Mouse (Mus musculus) cerebellum, adult (tissue): ENCODE results near the gene Bzw2.
A peak's percentile ranks its signal among the peaks of the same experiment; 100 is the strongest.
"Not testable (repeated sequence)": the region's sequence is repeated elsewhere in the genome, so short reads cannot be mapped to it uniquely, and the experiment has no call there.

Source experiments
- ATAC-seq: cut with Nextera tagmentation; 2 replicates; pipeline ENCODE4 v1.9.2; 2017; ENCODE audit warnings: mild to moderate bottlenecking, moderate library complexity, mixed read lengths; ENCODE audit not compliant: insufficient number of reproducible peaks, low FRiP score, low TSS enrichment

Bzw2 gene

DNA sequence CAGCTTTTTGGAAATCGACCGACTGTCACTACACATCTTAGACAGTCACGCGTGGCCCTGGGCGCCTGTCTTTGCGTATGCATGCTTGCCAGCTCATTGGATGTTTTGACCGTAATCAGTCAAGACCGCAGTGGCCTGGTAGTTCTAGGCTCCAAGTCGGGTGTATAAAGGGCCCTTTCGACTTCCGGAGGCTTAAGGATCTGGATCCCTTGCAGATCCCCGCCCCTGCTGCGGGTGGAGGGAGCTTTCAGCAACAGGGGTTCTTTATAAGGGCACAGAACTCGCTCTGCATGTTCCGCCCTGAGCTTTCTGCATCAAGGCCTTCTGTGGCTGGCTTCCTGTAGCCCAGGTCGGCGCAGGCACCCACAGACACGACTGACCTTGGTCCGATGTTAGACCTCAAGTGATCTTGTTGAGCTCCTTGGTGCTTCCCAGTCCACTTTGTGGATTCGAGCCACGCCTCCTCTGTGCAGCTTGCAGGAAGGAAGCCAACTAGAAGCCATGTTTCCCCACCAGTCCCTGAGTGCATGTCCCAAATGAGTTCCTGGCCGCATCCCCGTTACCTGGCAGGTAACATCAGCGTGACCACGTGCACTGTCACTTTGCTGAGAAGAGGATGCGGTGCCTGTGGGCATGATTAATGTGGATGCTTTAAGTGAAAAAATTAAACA lies at the start of gene Bzw2:
TSS of gene Bzw2 (minus strand) at position 443 of the 671 bp plus-strand sequence.
- peak; percentile 5 for ATAC-seq

DNA sequence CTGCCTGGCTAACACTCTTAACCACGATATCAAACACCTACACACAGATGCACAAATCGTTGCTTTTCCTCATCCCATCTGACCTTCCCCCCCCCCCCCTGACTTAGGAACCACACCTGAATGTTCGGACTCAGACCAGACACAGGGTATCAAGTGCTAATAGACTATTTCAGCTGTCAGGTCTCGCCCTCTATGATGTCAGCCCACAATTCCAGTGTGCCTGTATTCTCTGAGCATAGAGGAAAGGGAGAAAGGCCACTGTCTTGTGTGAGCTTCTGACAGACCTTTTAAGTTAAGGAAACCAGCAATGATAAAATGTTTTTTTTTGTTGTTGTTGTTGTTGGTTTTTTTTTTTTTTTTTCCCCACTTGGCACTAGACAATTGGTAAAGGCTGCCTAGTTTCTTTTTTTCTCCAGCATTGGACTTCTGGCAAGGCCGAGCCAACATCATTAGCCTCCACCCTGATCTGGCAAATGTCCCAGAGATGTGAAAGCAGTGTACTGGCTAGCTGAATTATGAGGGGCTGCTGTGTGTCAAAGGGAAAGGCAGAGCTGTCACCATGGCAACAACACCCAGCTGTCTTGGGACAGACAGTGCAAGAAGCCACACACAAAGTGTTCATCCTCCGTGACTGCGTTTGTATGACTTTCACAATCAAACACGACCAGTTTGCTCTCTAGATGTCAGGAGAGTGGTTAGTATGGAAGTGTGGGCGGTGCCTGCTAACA lies 49.4 kb upstream of the Bzw2 start:
- ATAC-seq = peak; percentile 58; the same call in 1 of the 2 replicates

DNA sequence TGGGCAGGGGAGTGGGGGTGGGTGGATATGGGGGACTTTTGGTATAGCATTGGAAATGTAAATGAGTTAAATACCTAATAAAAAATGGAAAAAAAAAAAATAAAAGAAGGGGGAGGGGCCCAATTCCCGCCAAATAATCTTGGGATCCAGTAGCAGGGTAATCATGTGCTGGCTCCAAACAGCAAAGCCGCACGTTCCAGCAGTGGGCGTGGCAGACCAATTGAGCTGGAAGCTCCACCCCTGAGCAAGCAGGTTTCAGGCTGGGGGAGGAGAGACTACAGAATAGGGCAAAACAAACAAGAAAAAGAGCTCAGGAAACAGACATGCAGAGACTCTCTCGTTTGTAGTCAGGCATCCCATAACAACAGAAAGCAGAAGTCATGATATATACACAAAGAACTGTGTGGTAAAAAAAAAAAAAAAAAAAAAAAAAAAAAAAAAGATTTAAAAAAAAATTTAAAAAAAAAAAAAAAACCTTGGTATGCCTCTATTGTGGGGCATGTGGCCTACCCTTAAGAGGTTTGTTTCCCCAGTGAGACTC lies 47.8 kb upstream of the Bzw2 start:
- not testable (repeated sequence) for ATAC-seq

DNA sequence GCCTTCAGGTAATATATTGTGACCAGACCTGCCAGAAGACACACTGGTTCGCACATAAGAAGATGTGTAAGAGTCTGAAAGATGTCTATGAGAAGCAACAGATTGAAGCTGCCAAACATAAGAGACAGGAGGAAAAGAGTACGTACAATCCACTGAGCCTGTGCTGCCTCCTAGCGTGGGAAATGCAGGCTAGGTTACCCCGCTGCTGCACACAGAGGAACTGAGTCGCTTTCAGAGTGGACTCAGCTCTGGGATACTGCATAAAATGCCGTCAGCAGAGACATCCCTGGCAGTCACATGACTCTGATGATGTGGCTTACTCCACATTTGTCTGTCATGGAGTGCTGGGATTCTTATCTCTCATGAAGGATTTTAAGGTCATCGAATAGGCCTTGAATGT lies 37.1 kb upstream of the Bzw2 start:
- no peak for ATAC-seq

DNA sequence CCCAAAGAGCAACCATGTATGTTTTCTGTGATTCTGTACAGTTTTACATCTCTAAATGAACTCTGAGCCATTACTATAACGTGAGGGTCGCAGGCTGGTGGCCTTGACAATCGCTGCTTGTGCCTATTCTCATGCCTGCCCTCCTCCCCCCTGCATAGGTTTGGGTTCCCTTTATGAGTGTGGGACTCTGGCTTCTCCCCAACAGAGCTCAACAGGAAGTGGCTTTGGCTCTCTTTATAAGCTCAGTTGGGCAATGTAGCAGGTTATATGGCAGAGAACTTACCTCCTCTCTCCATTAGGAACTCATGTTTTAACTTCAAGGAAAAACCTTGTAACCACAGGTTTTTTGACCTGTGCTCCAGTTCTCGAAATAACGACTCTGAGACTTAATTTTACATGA lies 32.5 kb upstream of the Bzw2 start:
- no peak for ATAC-seq

DNA sequence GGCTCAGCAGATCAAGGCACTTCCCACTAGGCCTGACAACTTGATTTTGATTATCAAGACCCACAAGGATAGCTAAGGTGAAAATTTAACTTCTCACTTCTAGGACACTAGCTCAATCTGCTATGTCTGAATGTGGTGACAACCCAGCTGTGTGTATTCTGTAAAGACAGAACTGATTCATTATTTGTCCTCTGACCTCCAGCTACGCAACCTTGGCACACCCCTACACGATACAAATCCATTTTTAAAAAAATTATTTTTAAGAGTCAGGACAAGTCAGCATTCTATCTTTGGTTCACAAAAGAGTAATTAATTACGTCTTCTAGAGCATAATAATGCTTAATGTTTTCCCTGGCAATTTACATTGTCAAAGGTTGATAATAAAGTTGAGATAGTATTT lies 31.7 kb upstream of the Bzw2 start:
- ATAC-seq = no peak

DNA sequence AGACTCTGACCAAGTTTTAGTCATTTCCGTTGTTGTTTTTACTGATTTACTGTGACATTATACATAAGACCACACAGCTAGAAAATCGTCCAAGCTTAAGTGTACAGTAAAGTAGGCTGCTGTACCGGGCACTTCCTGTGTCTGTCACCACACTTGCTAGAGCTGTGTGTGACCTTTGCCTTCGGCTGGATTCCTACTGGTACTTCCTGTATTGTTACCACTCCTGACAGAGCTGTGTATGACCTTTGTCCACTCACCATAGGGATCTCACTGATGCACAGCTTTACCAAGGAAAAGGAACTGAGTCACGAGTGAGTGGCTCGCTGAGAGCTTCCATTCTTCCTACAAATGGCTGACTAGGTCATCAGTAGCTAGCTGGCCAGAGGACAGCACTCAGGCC lies 29.2 kb upstream of the Bzw2 start:
- ATAC-seq = no peak

DNA sequence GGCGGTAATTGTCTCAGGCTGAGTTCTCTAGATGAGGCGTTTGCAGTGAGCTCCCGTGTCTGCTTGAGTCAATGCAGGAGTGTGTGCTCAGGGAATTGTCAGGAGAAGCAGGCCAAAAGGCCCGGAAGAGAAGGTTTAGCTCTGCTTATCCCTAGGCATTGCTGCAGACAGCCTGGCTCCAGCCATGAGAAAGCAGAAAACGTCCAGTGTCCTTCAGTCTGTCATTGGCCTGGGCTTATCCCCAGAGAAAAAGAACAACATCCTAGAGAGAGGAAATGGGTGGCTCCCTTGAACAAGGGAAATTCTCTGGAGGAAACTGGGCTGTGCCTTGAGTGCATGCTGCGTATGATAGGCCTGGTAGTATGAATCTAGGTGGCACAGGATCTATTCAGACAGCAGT lies 24.7 kb upstream of the Bzw2 start:
- no peak for ATAC-seq

DNA sequence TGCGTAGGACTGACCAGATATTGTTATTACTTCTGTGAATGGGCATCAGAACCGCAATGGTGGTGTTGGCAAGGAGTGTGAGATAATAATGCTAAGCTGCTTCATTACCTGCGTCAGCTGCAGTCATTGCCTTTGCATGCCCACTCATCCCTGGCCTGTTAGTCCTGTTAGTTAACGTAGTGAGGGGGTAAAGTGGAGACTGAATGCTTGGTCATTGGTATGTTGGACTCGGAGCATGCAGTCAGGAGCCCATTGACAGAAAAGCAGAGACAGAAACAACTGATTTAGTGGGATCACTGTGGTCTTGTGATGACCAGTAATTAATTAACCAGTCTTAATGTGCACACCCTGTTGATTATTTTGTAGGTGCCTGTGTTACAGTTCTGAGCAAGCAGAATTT lies 19.3 kb upstream of the Bzw2 start:
- ATAC-seq = no peak

DNA sequence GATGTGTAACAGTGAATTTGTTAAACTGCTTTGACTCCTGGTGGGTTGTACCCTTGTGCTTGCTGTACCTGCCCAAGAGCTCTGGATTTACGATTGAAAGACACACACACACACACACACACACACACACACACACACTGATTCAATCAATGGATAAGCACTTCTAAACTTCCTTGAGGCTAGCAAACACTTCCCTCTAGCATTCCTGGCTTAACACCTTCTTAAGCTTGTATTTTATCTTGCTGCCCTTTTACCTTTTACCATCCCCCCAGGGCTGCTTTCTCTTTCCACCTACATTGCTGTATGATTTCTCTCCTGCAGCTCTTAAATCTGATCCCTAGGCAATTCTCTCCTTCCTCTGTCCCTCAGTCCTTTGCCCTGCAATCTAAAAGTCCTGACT lies 7.4 kb upstream of the Bzw2 start:
- ATAC-seq = no peak

DNA sequence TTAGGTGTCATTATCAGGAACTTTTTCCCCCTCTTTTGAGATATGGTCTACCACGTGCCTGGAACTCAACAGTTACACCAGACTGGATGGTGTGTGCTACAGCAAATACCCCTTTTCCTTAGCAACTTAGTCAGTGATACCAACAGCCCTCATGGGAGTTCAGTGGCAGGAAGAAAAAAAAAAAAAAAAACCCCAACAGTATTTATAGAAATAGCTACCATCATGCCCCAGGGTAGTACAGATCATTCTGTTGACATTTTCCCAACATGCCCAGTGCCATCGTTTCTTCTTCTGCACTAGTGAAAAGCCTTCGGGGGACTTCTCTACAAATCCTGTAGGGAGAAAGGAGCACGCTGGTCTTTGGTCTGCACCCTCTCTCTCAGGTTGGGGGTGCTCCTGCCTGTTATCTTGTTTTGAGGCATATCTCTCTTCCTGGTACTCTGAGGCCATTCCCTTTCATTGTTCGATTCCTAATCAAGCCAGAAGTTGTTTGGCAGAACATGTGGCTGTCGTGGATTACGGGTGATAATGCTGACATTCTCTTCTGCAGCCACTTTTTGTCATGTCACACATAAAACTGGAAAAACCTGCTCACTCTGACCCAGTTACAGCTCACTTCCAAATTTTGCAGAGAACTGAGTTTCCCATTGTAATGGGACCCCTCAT lies 6.4 kb upstream of the Bzw2 start:
- ATAC-seq = no peak

DNA sequence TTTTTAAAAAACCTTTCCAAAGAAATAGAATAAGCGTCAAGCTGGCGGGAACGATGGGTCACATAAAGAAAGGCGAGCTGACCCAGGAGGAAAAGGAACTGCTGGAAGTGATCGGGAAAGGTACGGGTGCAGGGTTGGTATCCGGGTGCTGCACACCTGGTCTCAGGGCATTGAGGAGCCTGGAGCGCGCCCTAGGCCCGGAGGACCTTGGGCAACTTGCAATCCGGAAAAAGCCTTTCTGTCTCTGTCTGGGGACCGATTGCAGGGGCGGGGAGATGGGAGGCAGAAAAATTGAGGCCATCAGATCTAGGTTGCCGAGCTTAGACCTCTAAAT lies 609 bp downstream of the Bzw2 start:
- peak; percentile 21 for ATAC-seq

DNA sequence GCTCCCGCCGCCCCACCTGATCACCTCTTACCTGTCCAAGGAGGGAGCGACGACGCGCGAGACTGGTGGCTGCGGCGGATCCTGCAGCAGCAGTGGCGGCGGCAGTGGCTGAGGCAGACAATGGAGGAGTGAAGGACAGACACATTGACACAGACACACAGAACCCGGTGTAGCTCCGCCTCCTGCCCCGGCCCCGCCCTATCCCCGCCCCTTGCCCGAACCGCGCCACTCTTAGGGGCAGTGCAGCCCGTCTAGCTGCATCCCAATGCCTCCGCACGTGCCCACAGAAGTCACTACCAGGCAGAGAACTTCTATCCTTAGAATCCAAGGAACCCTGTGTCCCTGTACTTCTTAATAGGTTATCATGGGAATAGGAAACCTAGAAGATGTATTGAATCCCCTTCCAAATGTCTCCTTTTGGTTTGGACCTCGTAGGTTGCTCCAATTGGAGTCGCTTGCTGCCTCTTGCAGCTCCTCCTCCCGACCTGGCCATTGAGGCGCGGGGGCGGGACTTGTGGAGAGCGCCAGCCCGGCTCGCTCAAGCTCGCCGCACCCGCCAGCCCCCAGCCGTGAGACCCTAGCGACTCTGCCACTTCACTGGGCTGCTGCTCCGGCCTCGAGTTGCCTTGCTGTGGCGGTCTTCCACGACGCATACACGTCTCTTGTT lies 1.1 kb downstream of the Bzw2 start, which contains the start of gene Ankmy2:
TSS of gene Ankmy2 (plus strand) at position 478 of the 667 bp plus-strand sequence.
- ATAC-seq = peak; percentile 88

DNA sequence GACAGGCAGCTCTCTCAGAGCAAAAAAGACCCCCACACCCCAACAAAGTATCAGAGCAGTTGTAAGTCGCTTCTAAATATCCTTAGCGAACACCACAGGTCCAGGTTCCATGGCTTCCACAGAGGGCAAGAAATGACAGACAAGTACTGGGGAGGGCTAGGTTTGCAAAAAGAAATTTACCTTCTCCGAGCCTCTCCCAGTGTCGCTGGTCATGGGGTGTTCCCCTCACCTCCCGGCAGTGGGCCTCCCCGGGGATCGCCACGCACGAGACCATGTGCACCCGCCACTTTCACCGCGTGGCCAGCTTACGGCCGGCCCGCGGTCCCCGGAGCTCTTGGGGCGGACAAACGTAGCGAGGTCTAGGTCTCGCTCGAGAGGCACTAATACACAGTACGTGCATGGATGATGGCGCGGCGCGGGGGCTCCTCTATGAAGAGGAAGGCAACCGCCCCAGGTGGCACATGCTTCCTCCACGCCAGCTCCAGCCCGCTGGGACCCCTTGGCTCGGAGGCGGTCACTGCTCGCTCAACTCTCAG lies 1.7 kb downstream of the Bzw2 start:
- ATAC-seq = no peak; the same call in none of the 2 replicates

DNA sequence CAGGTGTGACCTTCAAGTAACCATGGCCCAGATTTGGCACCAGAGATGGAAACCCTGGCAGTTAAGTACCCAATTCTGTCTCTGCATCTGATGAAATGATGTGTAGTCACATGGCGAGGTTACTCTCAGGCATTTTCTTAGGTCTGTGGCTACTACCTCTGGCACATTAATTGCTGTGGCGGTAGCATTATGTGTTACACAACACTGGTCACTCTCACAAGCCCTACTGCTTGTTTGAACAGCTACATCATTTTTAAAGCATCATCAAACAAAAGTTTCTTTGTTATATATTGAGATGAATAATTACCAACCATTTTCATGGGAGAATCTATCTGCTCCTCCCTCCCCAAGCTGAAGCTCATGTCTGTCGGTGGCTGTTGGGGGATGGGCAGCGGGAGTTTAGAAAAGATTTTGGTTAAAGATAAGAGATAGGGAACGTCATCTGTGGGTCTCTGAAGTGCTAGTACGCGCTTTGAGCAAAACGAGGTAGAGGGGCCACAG lies 2.7 kb downstream of the Bzw2 start:
- no peak for ATAC-seq

DNA sequence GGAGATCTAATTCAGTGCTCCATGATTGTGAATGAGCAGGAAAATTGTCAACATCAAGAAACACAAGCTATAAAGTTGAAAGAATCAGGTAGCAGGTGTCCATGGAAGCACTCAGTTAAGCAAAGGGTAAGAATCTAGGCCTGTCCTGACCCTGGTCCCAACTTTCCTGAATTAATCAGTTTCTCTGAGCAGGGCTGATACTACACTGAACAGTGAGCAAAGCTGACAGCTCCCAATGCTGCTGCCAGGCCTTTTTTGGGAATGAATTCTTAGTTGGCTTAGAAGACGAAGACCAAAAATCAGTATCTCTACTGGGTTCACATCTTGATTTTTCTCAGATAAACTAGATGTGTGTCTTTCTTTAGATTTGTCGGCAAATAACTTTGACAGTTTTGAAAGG lies 7.1 kb downstream of the Bzw2 start:
- ATAC-seq = no peak

DNA sequence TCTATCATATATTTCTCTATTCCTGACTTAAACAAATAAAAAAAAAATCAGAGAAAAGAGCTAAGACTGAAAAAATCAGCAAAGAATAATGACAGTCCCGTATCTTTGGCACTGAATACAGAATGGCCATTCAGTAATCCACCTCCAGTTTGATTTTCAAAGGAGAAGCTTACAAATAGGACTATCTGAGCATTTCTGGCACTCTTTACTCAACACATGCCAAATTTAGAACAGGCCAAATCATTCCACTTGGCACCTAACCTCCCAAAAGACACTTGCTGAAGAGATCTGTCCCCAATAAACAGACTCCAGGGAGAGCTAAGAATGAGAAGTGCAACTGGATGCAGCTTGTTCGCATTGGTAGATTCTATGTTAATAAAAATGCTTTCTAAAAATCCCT lies 7.6 kb downstream of the Bzw2 start:
- peak; percentile 91 for ATAC-seq

DNA sequence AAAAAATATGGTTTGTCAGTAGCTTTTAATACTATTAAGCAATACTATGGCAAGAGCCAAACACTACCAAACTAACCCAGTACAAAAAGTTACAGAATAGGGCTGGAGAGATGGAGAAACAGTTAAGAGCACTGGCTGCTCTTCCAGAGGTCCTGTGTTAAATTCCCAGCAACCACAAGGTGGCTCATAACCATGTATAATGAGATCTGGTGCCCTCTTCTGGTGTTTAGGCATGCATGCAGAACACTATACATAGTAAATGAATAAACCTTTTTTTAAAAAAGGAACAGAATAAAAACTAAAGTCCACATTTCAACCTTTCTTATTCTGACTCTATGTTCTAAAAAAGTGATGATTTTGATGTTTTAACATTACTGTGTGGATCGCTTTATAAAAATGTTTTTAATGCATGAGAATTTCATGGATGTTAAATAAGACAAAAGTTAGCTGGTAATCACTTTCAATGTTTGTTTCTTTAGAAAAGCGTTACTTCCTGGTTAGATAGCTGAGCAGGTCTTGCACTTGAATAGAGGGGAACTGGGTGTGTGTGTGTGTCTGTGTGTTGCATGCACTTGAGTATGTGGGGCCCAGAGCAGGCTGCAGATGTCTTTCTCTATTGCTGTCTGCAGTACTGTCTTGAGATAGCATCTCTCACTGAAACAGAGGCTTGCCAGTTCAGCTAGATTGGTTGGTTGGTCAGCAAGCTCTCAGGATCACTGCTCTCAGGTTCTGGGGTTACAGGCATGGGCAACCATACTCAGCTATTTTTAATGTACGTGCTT lies 11.5 kb downstream of the Bzw2 start:
- ATAC-seq = no peak

DNA sequence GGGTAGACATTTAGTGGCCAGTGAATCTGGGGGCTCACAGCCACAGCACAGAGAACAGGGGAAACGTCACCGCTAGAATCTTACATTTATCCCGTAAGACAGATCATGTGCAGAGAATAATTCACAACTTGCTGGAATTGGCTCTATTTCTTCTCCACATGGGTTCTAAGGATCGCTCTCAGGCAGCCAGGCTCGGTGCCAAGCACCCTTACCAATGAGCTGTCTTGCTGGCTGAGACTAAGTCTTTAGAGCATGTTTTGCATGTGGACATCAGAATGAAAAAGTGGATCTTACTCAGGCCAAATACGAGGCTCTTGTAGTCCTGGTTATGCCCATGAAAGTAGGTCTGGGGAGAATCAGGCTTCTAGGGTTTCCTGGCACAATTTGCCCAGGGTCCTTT lies 17.5 kb downstream of the Bzw2 start:
- no peak for ATAC-seq

DNA sequence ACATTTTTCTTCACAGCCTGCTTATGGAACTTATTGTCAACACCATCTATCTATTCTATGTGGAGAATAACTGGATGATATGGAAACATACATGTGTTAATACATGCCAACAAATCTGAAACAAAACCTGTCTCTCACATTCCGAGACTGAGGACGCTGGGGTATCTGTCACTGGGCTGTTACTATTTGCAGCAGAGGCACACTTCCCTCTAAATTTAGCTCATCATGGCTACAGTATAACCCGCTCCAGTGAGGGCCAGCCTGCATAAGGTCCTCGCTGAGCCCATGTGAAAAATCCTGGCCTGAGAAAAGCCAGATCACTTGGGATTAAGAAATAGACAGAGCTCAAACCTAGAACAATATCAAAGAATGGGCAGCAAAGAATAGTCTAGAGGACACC lies 20.7 kb downstream of the Bzw2 start:
- ATAC-seq = no peak
